Mouse (Mus musculus): ENCODE data around the gene Chl1.

Chl1 gene

DNA sequence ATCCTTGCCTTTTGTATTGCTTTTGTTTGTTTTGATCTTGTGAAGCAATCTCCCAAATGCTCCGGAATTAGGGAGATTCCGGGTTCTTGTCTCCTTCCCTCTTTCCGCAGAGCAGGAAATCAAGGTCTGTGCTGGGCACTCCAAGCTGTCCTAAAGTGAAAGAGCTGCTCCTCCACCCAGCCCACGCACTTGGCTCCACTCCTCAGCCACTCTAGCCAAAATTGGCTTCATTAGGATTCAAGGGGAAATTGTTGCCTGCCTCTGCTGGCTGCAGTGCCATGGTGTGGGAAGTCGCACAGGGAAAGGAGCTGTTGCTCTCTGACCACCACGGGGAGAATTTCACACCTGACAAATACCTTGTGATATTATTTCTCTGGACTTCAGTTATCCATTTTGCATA, 163.9 kb downstream of the Chl1 start:
- DNase-seq, result peak; percentile 84

DNA sequence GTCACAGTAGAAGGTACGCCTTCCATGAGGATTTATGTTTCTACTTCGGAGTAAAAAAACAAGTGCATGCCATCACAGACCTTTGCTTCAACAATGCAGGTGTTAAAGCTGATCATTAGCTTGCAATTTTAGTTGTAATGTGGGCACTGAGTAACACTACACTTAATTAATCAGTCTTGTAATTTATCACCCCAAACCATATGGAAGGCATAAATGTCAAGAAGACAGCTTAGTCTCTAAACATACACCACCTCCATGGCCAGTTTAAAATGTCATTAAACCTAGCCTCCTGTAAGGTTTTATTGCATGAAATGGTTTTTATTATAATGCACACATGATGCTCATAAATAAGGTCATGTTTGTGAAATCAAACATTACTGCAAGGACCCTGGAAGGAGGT, 164.8 kb downstream of the Chl1 start:
- no peak for DNase-seq

DNA sequence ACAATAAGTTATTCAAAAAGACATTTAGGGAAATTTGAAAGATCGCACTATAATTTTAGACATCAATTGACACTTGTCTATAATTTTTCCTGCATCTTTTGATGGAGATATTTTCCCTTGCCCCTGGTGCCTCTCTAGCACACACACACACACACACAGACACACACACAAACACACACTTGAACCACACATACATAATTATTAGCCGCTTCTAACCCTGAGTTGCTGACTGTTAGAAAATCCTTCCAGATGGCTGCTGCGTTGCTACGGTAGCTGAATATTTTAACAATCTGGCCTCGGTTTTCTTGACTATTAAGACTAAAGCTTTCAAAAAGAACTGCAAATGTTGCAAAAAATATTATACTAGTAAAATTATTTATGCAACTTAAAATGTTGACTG, 166.3 kb downstream of the Chl1 start:
- no peak for DNase-seq

DNA sequence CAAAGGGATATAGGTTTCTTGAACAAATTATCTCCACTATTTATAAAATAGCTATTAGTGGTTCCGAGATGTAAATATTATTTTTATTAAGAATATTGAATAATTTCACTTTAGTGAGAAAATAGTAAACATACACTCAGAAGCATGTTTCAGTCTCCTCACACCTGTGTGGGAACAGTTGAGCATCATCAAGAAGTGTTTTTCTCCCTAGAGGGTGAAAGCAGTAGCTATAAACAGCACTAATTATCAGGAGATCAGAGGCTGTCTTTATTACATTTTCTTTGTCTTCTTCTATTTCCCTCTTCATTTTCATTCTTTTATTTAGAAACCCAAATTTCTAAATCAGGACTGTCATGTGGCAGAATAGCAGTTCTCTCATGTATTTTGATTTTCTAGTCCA, 166.7 kb downstream of the Chl1 start:
- DNase-seq, result no peak

DNA sequence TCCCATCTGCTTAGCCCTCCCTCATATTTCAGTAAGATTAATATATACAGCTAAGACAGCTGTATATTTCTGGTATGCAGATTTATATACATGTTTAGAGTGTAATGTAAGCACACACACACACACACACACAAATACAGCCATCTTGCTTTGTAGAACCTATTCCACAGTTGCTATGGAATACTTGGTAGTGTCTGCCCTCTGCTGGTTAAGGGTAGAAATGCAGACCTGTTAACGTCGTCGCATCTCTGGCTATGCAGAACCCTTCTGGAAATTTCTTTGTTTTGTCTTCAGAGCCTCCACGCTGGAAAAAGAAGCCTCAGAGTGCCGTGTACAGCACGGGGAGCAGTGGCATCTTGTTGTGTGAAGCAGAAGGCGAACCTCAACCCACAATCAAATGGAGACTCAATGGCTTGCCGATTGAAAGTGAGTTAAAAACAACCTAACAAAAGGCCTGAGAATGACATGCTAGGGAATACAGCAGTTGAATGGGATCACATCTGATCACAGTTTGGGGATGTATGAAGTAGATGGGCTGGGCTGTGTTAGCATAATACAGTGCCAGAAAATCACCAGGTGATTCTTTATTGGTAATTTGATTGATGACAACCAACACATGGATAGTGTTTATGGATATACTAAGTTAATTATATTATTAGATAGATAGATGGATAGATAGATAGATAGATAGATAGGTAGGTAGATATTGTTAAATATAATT, 172.6 kb downstream of the Chl1 start:
- DNase-seq, result peak; percentile 74

DNA sequence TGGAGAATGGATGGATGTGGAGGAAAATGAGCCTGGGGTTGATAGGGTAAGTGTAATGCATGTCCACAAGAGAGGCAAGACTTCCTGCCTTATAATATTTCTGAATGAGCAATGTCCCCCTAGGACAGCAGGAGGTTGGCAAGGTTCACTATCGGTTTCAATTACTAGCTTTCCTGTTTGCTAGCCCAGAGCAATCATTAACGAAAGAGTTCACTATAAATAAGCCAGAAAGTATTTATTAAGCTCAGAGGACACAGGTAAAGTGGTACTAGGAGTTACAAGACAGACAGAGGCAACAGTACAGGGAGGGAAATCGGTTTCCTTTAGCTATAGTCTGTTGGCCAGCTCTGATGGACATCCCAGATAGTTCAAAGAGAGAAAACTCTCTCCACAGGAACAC, 182.1 kb downstream of the Chl1 start:
- no peak for DNase-seq

DNA sequence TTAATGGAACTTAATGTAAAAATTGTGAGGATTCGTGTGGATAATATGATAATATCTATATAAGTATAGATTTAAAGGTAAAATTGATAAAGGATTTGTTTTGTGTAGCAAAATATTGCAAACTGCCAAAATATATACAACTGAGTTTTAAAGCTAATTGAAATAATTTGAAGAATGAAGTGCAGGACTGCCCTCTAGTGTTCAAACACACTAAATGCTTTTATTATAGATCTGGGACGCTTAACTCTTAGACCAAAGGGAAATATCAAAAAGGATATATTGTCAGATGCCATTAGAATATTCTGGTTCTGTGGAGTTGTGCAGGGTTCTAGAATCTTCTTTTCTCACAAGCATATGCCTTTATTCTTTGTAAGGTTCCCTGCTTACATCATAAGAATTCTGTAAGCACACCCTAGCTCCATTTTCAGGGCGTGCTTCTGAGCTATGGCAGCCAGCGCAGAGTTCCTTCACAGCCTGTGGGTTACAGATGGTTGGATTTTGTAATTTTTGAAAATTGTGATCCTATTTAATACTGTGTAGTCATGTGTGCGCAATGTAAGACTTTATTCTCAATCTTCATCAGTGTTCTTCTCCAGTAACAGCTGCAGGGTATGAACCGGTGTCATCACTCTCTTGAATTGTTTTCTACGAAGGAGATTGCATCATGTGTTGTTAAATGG, 187.1 kb downstream of the Chl1 start:
- no peak for DNase-seq

DNA sequence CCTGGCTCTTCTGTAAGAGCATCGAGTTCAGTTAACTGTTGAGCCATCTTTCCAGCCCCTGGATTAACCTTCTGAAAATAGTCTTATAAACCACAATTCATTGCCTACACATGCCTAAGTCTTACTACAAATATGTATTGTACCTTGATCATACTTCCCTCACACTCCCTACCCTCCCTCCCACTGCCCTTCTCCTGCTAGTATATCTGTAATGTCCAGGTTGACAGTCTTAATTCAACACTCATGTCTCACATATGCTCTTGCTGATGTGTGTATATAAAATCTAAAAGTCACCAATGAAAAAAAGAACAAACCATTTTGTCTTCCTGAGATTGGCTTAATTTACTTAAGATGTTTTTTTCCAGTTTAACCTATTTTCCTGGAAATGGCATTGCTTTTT, 189.1 kb downstream of the Chl1 start:
- DNase-seq, result no peak

DNA sequence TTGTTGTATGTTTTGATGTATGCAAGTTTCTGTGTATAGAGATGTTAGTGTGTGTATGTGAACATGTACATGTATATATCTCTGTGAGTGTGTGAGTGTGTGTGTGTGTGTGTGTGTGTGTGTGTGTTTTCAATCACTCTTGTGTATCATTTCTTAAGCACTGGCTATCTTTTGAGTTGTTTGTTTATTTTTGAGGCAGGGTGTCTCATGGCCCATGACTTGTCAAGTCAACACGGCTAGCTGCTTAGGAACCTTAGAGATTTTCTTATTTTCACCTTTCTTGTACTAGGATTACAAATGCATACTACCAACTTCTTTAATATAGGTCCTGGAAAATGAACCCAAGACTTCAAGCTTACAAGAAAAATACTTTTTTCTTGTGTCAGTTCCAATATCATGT, 189.5 kb downstream of the Chl1 start:
- DNase-seq, result no peak

DNA sequence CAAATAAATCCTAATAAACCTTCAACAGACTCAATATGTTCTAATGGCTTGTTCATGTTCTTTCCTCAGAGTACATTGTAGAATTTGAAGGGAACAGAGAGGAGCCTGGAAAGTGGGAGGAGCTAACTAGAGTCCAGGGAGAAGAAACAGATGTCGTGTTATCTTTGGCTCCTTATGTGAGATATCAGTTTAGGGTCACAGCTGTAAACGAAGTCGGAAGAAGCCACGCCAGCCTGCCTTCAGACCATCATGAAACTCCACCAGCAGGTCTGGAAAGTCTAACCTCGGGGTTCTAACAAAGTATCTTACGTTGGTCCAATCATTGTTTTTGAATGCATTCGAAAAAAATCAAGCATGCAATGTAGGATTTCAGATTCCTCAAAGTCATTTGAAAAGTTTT, 189.9 kb downstream of the Chl1 start:
- no peak for DNase-seq

DNA sequence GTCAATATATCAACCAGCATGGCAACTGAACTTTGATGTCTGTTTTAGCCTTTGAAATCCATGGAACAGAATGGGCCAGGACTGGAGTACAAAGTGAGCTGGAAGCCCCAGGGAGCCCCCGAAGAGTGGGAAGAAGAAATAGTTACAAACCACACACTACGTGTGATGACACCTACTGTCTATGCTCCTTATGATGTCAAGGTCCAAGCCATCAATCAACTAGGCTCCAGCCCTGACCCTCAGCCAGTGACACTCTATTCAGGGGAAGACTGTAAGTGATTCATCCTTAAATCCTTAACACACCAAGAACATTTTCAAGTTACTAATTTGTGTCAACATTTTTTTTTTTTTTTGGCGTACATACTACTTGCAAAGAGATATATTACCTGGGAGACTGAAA, 196.0 kb downstream of the Chl1 start:
- DNase-seq, result no peak

DNA sequence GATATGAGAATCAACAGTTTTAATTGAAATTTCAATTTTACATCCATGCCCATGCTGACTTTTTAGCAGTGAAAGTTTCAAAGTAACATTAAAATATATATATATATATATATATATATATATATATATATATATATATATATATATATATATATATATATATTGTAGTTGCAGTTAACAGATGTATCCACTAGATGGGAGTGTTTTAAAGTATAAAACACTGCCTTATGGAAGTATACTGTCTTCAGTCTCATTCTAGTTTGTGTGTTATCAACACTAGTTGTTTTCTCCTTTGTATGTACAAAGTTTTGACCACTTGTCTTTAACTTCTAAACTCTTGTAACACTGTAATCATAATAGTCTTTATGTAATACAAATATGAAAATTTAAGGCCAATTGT, 228.9 kb downstream of the Chl1 start:
- no peak for DNase-seq

DNA sequence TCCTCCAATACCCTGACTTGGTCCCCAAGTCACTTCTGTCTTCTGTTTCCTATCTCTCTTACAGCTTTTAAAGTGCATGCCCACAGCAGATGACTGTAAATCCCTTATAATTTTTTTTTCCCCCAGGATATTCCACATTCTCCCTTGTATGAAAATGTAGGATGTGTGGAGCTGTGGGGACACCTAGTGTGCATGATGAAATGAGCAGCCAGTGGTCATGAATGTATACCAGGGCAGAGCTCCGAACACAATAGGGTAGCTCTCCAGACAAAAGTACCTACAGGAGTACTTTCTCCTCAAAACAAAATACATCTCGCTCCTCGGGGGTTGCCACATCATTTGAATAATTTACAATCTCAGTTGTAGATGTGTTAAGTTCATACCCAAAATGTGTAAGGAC, 232.4 kb downstream of the Chl1 start:
- DNase-seq, result no peak

DNA sequence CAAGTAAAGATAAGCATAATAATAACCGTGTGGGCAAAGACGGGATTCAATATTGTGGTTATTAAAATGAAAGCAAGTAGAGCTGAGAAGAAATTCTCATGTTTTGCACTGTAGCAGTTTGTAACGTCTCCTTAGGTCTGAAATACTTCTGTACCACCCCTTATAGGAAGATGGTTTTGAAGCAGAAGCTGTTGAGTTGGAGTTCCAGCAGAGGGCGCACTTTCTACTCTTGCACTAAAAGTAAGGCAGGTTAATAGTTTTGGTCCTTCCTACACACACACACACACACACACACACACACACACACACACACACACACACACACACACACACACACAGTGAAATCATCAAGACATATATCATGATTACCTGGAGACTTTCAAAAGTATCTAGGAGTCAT, 235.7 kb downstream of the Chl1 start:
- peak; percentile 46 for DNase-seq

DNA sequence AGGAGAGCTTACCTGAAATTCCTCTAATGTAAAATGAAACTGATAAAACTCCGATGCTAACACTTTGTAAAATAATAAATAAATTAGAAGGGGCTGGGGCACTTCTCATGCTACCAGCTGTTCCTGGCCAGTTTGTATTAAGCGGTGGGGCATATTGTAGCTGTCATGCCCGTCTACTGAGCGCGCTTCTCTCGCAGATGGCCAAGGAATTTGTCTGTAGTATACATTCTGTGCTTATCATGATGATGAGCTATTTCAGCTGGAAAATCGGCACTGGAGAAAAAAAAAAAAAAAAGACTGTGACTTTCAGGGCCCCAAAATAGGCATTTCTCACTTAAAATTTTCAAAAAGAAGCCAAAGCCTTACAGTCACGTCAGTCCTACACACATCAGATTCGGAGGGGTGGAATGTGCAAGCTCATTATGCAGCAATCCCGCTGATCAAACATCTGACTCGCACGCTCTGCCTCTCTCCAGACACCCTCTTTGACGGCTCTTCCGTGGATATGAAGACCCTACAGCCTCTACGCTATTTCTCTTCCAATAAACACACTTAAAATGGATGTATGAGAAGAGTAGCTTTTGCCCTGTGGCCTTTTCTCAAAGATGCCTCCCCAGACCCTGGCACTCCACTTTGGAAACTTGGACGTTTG, 238.9 kb downstream of the Chl1 start:
- peak; percentile 24 for DNase-seq

DNA sequence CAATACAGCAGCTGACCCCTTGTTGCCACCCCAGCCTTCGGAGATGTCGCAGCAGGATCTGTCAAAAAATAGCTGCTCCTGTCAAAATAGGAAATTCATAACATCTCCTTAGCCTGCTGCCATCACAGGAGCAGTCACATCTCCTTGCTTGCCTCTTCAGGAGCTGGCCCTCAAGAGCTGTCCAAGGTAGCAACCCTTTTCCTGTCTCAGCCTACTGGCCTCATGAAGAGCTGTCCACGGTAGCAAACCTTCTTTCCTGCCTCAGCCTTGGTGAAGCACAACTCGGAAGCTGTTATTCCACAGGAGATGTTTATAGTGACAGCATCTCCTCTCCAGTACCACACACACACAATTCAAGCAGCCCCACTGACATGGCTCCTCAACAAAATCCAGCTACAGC, 243.5 kb downstream of the Chl1 start:
- no peak for DNase-seq

DNA sequence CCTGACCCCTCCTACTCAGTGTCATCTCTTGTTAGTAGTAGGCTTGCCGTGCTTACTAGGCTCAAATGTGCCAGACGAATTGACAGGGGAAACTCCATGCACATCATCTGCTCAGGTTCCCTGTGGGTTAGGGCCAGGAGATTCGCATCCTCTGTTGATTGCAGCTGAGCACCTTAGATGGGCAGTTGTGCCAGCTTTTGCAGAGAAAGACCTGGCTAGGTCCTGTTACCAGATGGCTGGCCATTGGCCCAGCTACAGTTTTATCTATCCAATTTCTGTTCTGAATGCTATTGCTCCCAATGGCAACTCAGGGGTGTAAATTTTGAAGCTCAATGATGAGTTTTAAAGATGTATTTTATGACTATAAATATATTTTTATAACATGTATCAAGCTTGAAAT, 256.4 kb downstream of the Chl1 start:
- DNase-seq, result no peak

DNA sequence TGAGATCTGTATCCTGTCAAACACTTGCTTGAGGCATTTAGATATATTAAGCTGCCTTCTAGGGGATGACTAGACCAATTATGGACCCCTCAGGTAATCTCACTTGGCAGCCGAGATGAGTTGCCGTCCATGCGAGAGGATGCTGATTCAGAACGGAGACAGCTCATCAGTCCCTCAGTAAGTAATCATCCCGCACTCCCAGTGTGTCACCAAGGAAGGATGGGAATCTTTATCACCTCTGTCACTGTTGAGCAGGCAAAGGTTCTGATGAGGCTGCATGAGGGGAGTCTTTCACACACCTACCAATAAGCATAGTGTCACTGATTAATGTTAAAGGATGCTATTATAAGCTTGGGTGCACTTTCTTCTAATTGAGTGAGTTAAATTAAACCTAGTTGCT, 270.7 kb downstream of the Chl1 start:
- no peak for DNase-seq

DNA sequence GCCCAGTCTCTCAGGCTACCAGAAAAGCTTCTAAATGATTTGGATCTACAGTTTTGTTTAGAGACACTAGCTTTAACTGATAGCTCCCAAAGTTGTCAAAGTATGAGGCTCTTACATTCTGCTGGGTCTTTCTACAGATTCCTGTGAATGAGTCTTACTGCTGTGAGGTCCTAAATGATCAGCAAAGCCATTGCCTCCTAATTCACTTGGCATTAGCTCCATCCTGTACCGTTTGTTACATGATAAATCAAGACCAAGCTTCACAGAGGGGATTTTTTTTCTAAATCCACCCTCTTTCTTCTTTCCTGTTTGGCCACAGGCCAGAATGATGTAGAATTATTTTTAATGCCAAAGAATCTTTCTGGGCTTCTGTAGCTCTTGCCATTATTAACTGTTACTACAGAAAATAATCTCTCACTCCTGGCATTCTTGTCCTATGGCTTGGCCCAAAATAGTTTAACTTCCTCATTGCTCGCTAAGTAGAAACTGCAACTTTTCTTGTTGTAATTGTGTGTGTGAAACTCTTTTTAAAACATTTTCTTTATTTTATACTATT, 280.8 kb downstream of the Chl1 start:
- no peak for DNase-seq

DNA sequence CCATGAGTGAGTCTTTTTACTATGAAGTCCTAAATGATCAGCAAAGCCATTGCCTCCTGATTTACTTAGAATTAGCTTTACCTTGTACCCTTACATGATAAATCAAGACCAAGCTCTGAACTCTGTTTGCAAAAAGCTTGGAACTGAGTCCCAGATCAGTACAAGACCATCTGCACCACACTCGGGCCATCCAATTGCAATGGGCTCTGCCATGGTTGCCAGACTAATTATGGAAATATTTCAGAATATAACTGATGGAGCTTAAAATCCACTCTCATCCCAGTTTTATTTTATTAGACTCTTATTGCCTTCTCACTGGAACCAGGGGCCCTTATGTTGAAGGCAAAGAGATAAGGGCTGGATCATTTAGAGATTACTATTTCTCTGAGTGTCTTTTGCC, 284.9 kb downstream of the Chl1 start:
- no peak for DNase-seq

Data from right cerebral cortex, adult 18-20 months (tissue).